Mouse (Mus musculus) lung, postnatal 10 days (tissue): ENCODE results near the gene Cdr2l.
"Not testable (repeated sequence)": the region's sequence is repeated elsewhere in the genome, so short reads cannot be mapped to it uniquely, and the experiment has no call there.

Experiments used
- DNase-seq: peaks from one replicate; pipeline ENCODE4 v3.0.0; 2021

Gene Cdr2l

GRCm38 (mm10) chr11:115372015-115372414 is 9.7 kb upstream of the Cdr2l start:
- no peak for DNase-seq

GRCm38 (mm10) chr11:115372737-115373136 is 9.0 kb upstream of the Cdr2l start:
- DNase-seq: no peak

GRCm38 (mm10) chr11:115373805-115374694 is 7.7 kb upstream of the Cdr2l start:
- DNase-seq: peak; percentile 90

GRCm38 (mm10) chr11:115374695-115375425 is 6.9 kb upstream of the Cdr2l start:
- no peak for DNase-seq

GRCm38 (mm10) chr11:115376722-115377121 is 5.0 kb upstream of the Cdr2l start:
- no peak for DNase-seq

GRCm38 (mm10) chr11:115377254-115377653 is 4.5 kb upstream of the Cdr2l start:
- DNase-seq: no peak

GRCm38 (mm10) chr11:115377854-115378253 is 3.9 kb upstream of the Cdr2l start:
- DNase-seq: no peak

GRCm38 (mm10) chr11:115381276-115381675 is 440 bp upstream of the Cdr2l start:
- peak; percentile 32 for DNase-seq

- DNase-seq: peak; percentile 18
Observed at GRCm38 (mm10) chr11:115382891-115383290, 1.2 kb downstream of the Cdr2l start.

GRCm38 (mm10) chr11:115383701-115384474 is 2.2 kb downstream of the Cdr2l start:
- DNase-seq: peak; percentile 73

GRCm38 (mm10) chr11:115384587-115384986 is 2.9 kb downstream of the Cdr2l start:
- peak; percentile 43 for DNase-seq

GRCm38 (mm10) chr11:115386859-115387258 is 5.1 kb downstream of the Cdr2l start:
- not testable (repeated sequence) for DNase-seq

GRCm38 (mm10) chr11:115391358-115391757 is 9.6 kb downstream of the Cdr2l start:
- DNase-seq: no peak

- DNase-seq: no peak
Observed at GRCm38 (mm10) chr11:115393721-115394325, 12.1 kb downstream of the Cdr2l start.

- peak; percentile 56 for DNase-seq
Observed at GRCm38 (mm10) chr11:115398085-115398484, 16.4 kb downstream of the Cdr2l start.

- DNase-seq: no peak
Observed at GRCm38 (mm10) chr11:115400126-115400525, 18.4 kb downstream of the Cdr2l start.

- DNase-seq: no peak
Observed at GRCm38 (mm10) chr11:115400630-115401391, 19.1 kb downstream of the Cdr2l start.

- DNase-seq: peak; percentile 90
Observed at GRCm38 (mm10) chr11:115403338-115404124, 21.8 kb downstream of the Cdr2l start, which contains the start of gene Mrpl58. Gene Mrpl58 (plus strand): TSS chr11:115403752.

- DNase-seq: no peak
Observed at GRCm38 (mm10) chr11:115405723-115406122, 24.0 kb downstream of the Cdr2l start.

- DNase-seq: no peak
Observed at GRCm38 (mm10) chr11:115406858-115407401, 25.2 kb downstream of the Cdr2l start.
